Mouse (Mus musculus): ENCODE data around the gene Trak1. TPM values are rescaled to one million over a fixed set of nuclear protein-coding genes. Genes with fewer than 3 reads are reported as not detected.

Trak1 gene
- polyA plus RNA-seq, 1 experiment from 2014 or later: 12.2 TPM

GRCm38 (mm10) chr9:121456739-121457515 is 159.6 kb downstream of the Trak1 start:
- Histone ChIP-seq H3K9me3 (replicated peaks) (no peaks in the 10 kb centered on the region), H3K4me3 (no peak overlapping the region), H3K27ac (no peak overlapping the region), H3K36me3 (peaks cover 37% of the 10 kb centered on the region), H3K27me3 (ENCODE audit: low read depth, poor library complexity, severe bottlenecking) (no peaks in the 10 kb centered on the region), H3K4me1 (no peaks in the 10 kb centered on the region)
- WGBS: 87% methylated on average over 13 of the region's 13 CpGs
- DNase-seq (ENCODE audit: low spot score): no peak

GRCm38 (mm10) chr9:121458466-121458865 is 161.2 kb downstream of the Trak1 start:
- H3K27ac ChIP-seq: no peak overlapping the region
- H3K36me3 ChIP-seq: peaks cover 35% of the 10 kb centered on the region
- 23% methylated on average over 8 of the region's 8 CpGs for WGBS
- no peaks in the 10 kb centered on the region for H3K27me3 ChIP-seq (ENCODE audit: low read depth, poor library complexity, severe bottlenecking)
- H3K4me1 ChIP-seq: no peaks in the 10 kb centered on the region
- H3K9me3 ChIP-seq (replicated peaks): no peaks in the 10 kb centered on the region
- peak; percentile 75 for DNase-seq (ENCODE audit: low spot score)
- H3K4me3 ChIP-seq: no peak overlapping the region

- H3K27ac ChIP-seq: no peak overlapping the region
- H3K36me3 ChIP-seq: peaks cover 21% of the 10 kb centered on the region
Observed at GRCm38 (mm10) chr9:121459950-121460349, 162.6 kb downstream of the Trak1 start.

GRCm38 (mm10) chr9:121460527-121460926 is 163.2 kb downstream of the Trak1 start:
- Histone ChIP-seq H3K4me1 (no peaks in the 10 kb centered on the region), H3K36me3 (peaks cover 19% of the 10 kb centered on the region), H3K27me3 (ENCODE audit: low read depth, poor library complexity, severe bottlenecking) (no peaks in the 10 kb centered on the region), H3K9me3 (replicated peaks) (no peaks in the 10 kb centered on the region), H3K27ac (no peak overlapping the region), H3K4me3 (no peak overlapping the region)
- WGBS: 39% methylated on average over 16 of the region's 16 CpGs
- DNase-seq (ENCODE audit: low spot score): no peak

More at GRCm38 (mm10) chr9:121459950-121460349, 162.6 kb downstream of the Trak1 start:
- Histone ChIP-seq H3K4me3 (no peak overlapping the region), H3K27me3 (ENCODE audit: low read depth, poor library complexity, severe bottlenecking) (no peaks in the 10 kb centered on the region), H3K4me1 (no peaks in the 10 kb centered on the region), H3K9me3 (replicated peaks) (no peaks in the 10 kb centered on the region)
- whole genome bisulfite sequencing: 73% methylated on average over 2 of the region's 2 CpGs
- DNase-seq (ENCODE audit: low spot score): no peak

- no peak overlapping the region for H3K27ac ChIP-seq
- WGBS: 90% methylated on average over 11 of the region's 11 CpGs
- H3K9me3 ChIP-seq (replicated peaks): no peaks in the 10 kb centered on the region
- DNase-seq (ENCODE audit: low spot score): no peak
- H3K4me1 ChIP-seq: no peaks in the 10 kb centered on the region
- H3K27me3 ChIP-seq (ENCODE audit: low read depth, poor library complexity, severe bottlenecking): no peaks in the 10 kb centered on the region
- peaks cover 10% of the 10 kb centered on the region; the same call in 1 of the 2 replicates for H3K36me3 ChIP-seq
- H3K4me3 ChIP-seq: no peak overlapping the region
Observed at GRCm38 (mm10) chr9:121467460-121467859, 170.2 kb downstream of the Trak1 start.

- WGBS: 91% methylated on average over 6 of the region's 6 CpGs
Observed at GRCm38 (mm10) chr9:121469711-121470110, 172.4 kb downstream of the Trak1 start.

GRCm38 (mm10) chr9:121474771-121475170 is 177.5 kb downstream of the Trak1 start:
- H3K36me3 ChIP-seq: peaks cover 8% of the 10 kb centered on the region; the same call in 1 of the 2 replicates
- peaks cover 3% of the 10 kb centered on the region; the same call in 1 of the 2 replicates for H3K4me1 ChIP-seq
- no peak overlapping the region for H3K4me3 ChIP-seq
- H3K27ac ChIP-seq: no peak overlapping the region
- WGBS: 82% methylated on average over 5 of the region's 5 CpGs
- H3K27me3 ChIP-seq (ENCODE audit: low read depth, poor library complexity, severe bottlenecking): 0 out of 2 replicates have a peak, but pooled peaks cover 3% of the 10 kb centered on the region
- H3K9me3 ChIP-seq (replicated peaks): no peaks in the 10 kb centered on the region
- DNase-seq (ENCODE audit: low spot score): no peak

More at GRCm38 (mm10) chr9:121469711-121470110, 172.4 kb downstream of the Trak1 start:
- Histone ChIP-seq H3K36me3 (peaks cover 8% of the 10 kb centered on the region; the same call in 1 of the 2 replicates), H3K27me3 (ENCODE audit: low read depth, poor library complexity, severe bottlenecking) (no peaks in the 10 kb centered on the region), H3K9me3 (replicated peaks) (no peaks in the 10 kb centered on the region), H3K4me1 (no peaks in the 10 kb centered on the region), H3K27ac (no peak overlapping the region), H3K4me3 (no peak overlapping the region)
- no peak for DNase-seq (ENCODE audit: low spot score)

- no peak for DNase-seq (ENCODE audit: low spot score)
Observed at GRCm38 (mm10) chr9:121475488-121476452, 178.5 kb downstream of the Trak1 start.

GRCm38 (mm10) chr9:121477305-121477911 is 180.1 kb downstream of the Trak1 start:
- Histone ChIP-seq H3K27ac (no peak overlapping the region), H3K4me1 (peaks cover 3% of the 10 kb centered on the region; the same call in 1 of the 2 replicates), H3K9me3 (replicated peaks) (no peaks in the 10 kb centered on the region), H3K4me3 (no peak overlapping the region), H3K27me3 (ENCODE audit: low read depth, poor library complexity, severe bottlenecking) (0 out of 2 replicates have a peak, but pooled peaks cover 3% of the 10 kb centered on the region), H3K36me3 (peaks cover 4% of the 10 kb centered on the region; the same call in 1 of the 2 replicates)
- WGBS: 20% methylated on average over 15 of the region's 15 CpGs
- DNase-seq (ENCODE audit: low spot score): peak; percentile 84

More at GRCm38 (mm10) chr9:121475488-121476452, 178.5 kb downstream of the Trak1 start:
- H3K36me3 ChIP-seq: peaks cover 8% of the 10 kb centered on the region; the same call in 1 of the 2 replicates
- H3K4me3 ChIP-seq: no peak overlapping the region
- no peak overlapping the region for H3K27ac ChIP-seq
- H3K4me1 ChIP-seq: peaks cover 3% of the 10 kb centered on the region; the same call in 1 of the 2 replicates
- 82% methylated on average over 16 of the region's 16 CpGs for WGBS
- no peaks in the 10 kb centered on the region for H3K9me3 ChIP-seq (replicated peaks)
- 0 out of 2 replicates have a peak, but pooled peaks cover 3% of the 10 kb centered on the region for H3K27me3 ChIP-seq (ENCODE audit: low read depth, poor library complexity, severe bottlenecking)

- H3K4me1 ChIP-seq: peaks cover 7% of the 10 kb centered on the region; the same call in 1 of the 2 replicates
- H3K27me3 ChIP-seq (ENCODE audit: low read depth, poor library complexity, severe bottlenecking): 0 out of 2 replicates have a peak, but pooled peaks cover 3% of the 10 kb centered on the region
- H3K9me3 ChIP-seq (replicated peaks): no peaks in the 10 kb centered on the region
- WGBS: 36% methylated on average over 5 of the region's 5 CpGs
- H3K36me3 ChIP-seq: no peaks in the 10 kb centered on the region
- H3K4me3 ChIP-seq: no peak overlapping the region
- H3K27ac ChIP-seq: no peak overlapping the region
- peak; percentile 80 for DNase-seq (ENCODE audit: low spot score)
Observed at GRCm38 (mm10) chr9:121479453-121479852, 182.2 kb downstream of the Trak1 start.

GRCm38 (mm10) chr9:121487216-121487615 is 189.9 kb downstream of the Trak1 start:
- no peaks in the 10 kb centered on the region for H3K36me3 ChIP-seq
- H3K4me3 ChIP-seq: no peak overlapping the region
- H3K4me1 ChIP-seq: peaks cover 4% of the 10 kb centered on the region; the same call in 1 of the 2 replicates
- peaks cover 6% of the 10 kb centered on the region for H3K27me3 ChIP-seq (ENCODE audit: low read depth, poor library complexity, severe bottlenecking)
- WGBS: 80% methylated on average over 7 of the region's 7 CpGs
- no peak overlapping the region for H3K27ac ChIP-seq
- DNase-seq (ENCODE audit: low spot score): no peak
- H3K9me3 ChIP-seq (replicated peaks): no peaks in the 10 kb centered on the region

- peaks cover 51% of the 10 kb centered on the region for H3K27me3 ChIP-seq (ENCODE audit: low read depth, poor library complexity, severe bottlenecking)
- H3K9me3 ChIP-seq (replicated peaks): no peaks in the 10 kb centered on the region
- no peaks in the 10 kb centered on the region for H3K36me3 ChIP-seq
- peaks cover 22% of the 10 kb centered on the region for H3K4me1 ChIP-seq
- no peak overlapping the region for H3K27ac ChIP-seq
- WGBS: 80% methylated on average over 11 of the region's 11 CpGs
- no peak for DNase-seq (ENCODE audit: low spot score)
- no peak overlapping the region for H3K4me3 ChIP-seq
Observed at GRCm38 (mm10) chr9:121491592-121492240, 194.4 kb downstream of the Trak1 start.
